Mouse (Mus musculus): ENCODE results near the gene Rai14.

- TF ChIP-seq CTCF (IDR thresholded peaks at IDR 0.05; ENCODE audit: extremely low read depth, insufficient read length, insufficient replicate concordance, low read depth, low read length) (no peak), POLR2A (IDR thresholded peaks at IDR 0.05; ENCODE audit: low read depth, low read length) (no peak)
Measured at GRCm38 (mm10) chr15:10554336-10554735, 160.1 kb downstream of the Rai14 start.

All from small intestine, adult 2 months (tissue).